Mouse (Mus musculus): ENCODE measurements around the gene Dppa3.

Gene Dppa3

GRCm38 (mm10) chr6:122626110-122626509 is at the start of gene Dppa3:
TSS of gene Dppa3 (plus strand) at chr6:122626410.
- in situ Hi-C loops (cut with MboI): no loop called here

GRCm38 (mm10) chr6:122577030-122577429 is 49.2 kb upstream of the Dppa3 start:
- in situ Hi-C loops (cut with MboI): no loop called here

- in situ Hi-C loops (cut with MboI): no loop called here
Observed at GRCm38 (mm10) chr6:122579086-122579485, 47.1 kb upstream of the Dppa3 start.

GRCm38 (mm10) chr6:122591027-122591758 is 35.0 kb upstream of the Dppa3 start:
- in situ Hi-C loops (cut with MboI): no loop called here

GRCm38 (mm10) chr6:122592905-122593304 is 33.3 kb upstream of the Dppa3 start:
- in situ Hi-C loops (cut with MboI): no loop called here

- in situ Hi-C loops (cut with MboI): no loop called here
Observed at GRCm38 (mm10) chr6:122595637-122596036, 30.6 kb upstream of the Dppa3 start.

GRCm38 (mm10) chr6:122596608-122597007 is 29.6 kb upstream of the Dppa3 start:
- in situ Hi-C loops (cut with MboI): no loop called here

- in situ Hi-C loops (cut with MboI): no loop called here
Observed at GRCm38 (mm10) chr6:122598014-122598413, 28.2 kb upstream of the Dppa3 start.

GRCm38 (mm10) chr6:122598436-122598835 is 27.8 kb upstream of the Dppa3 start:
- in situ Hi-C loops (cut with MboI): no loop called here

- in situ Hi-C loops (cut with MboI): no loop called here
Observed at GRCm38 (mm10) chr6:122599054-122599737, 27.0 kb upstream of the Dppa3 start.

- in situ Hi-C loops (cut with MboI): no loop called here
Observed at GRCm38 (mm10) chr6:122600066-122600646, 26.1 kb upstream of the Dppa3 start.

- in situ Hi-C loops (cut with MboI): no loop called here
Observed at GRCm38 (mm10) chr6:122601031-122601430, 25.2 kb upstream of the Dppa3 start.

GRCm38 (mm10) chr6:122601615-122602014 is 24.6 kb upstream of the Dppa3 start:
- in situ Hi-C loops (cut with MboI): no loop called here

- in situ Hi-C loops (cut with MboI): no loop called here
Observed at GRCm38 (mm10) chr6:122602242-122602991, 23.8 kb upstream of the Dppa3 start, which contains the start of gene Apobec1. TSS of gene Apobec1 (minus strand) at chr6:122602444.

- in situ Hi-C loops (cut with MboI): no loop called here
Observed at GRCm38 (mm10) chr6:122602992-122603322, 23.3 kb upstream of the Dppa3 start.

GRCm38 (mm10) chr6:122604260-122604659 is 21.9 kb upstream of the Dppa3 start:
- in situ Hi-C loops (cut with MboI): no loop called here

- in situ Hi-C loops (cut with MboI): no loop called here
Observed at GRCm38 (mm10) chr6:122605483-122605882, 20.7 kb upstream of the Dppa3 start.

GRCm38 (mm10) chr6:122606661-122607060 is 19.5 kb upstream of the Dppa3 start:
- in situ Hi-C loops (cut with MboI): no loop called here

GRCm38 (mm10) chr6:122607700-122608099 is 18.5 kb upstream of the Dppa3 start:
- in situ Hi-C loops (cut with MboI): no loop called here

- in situ Hi-C loops (cut with MboI): no loop called here
Observed at GRCm38 (mm10) chr6:122608434-122609376, 17.5 kb upstream of the Dppa3 start.

- in situ Hi-C loops (cut with MboI): no loop called here
Observed at GRCm38 (mm10) chr6:122609377-122609728, 16.9 kb upstream of the Dppa3 start.
